Mouse (Mus musculus) forebrain, embryonic 12.5 days (tissue): ENCODE results near the gene Klhdc2. TPM values are rescaled to one million over a fixed set of nuclear protein-coding genes. Genes with fewer than 3 reads are reported as not detected.

Experiments
- ATAC-seq: fragments of 200-750 bp; cut with Nextera tagmentation; 2 replicates; pipeline ENCODE4 v1.8.0; 2017; ENCODE audit warnings: moderate TSS enrichment; ENCODE audit not compliant: low FRiP score
- H3K27ac ChIP-seq: fragments of 300-500 bp; sonication (generic); 2 replicates; pipeline ENCODE4 v1.5.1; 2016; ENCODE audit warnings: mild to moderate bottlenecking
- H3K27me3 ChIP-seq: fragments of 300-500 bp; sonication (generic); 2 replicates; pipeline ENCODE4 v1.6.1; 2016; ENCODE audit warnings: mild to moderate bottlenecking
- H3K36me3 ChIP-seq: fragments of 300-500 bp; sonication (generic); replicated peaks from 2 replicates; pipeline ENCODE4 v1.6.1; 2016; ENCODE audit warnings: mild to moderate bottlenecking
- H3K4me1 ChIP-seq: fragments of 300-500 bp; sonication (generic); 2 replicates; pipeline ENCODE4 v1.6.1; 2016
- H3K4me2 ChIP-seq: fragments of 300-500 bp; sonication (generic); 2 replicates; pipeline ENCODE4 v1.6.1; 2016; ENCODE audit warnings: mild to moderate bottlenecking, moderate library complexity
- H3K4me3 ChIP-seq: fragments of 300-500 bp; sonication (generic); replicated peaks from 2 replicates; pipeline ENCODE4 v1.5.1; 2016; ENCODE audit warnings: mild to moderate bottlenecking
- H3K9ac ChIP-seq: fragments of 300-500 bp; sonication (generic); 2 replicates; pipeline ENCODE4 v1.6.1; 2016; ENCODE audit warnings: mild to moderate bottlenecking
- H3K9me3 ChIP-seq: fragments of 300-500 bp; sonication (generic); 2 replicates; pipeline ENCODE4 v1.6.1; 2016
- WGBS: fragments of 180-500 bp; shearing (Covaris S2); methylation state at CpG from one replicate; pipeline ENCODE4 v1.1.7; 2016; 5-methylcytosine and 5-hydroxymethylcytosine counted together
- polyA plus RNA-seq: library from polyadenylated mRNA; unstranded; fragments of >200 nt; fragmentation: Nextera tagmentation; extraction: Ambion mirVana; gene quantifications from 2 replicates; pipeline ENCODE4 v1.2.1, GENCODE M21; 2016

Gene Klhdc2
- polyA plus RNA-seq: 243 and 245 TPM in 2 replicates

DNA sequence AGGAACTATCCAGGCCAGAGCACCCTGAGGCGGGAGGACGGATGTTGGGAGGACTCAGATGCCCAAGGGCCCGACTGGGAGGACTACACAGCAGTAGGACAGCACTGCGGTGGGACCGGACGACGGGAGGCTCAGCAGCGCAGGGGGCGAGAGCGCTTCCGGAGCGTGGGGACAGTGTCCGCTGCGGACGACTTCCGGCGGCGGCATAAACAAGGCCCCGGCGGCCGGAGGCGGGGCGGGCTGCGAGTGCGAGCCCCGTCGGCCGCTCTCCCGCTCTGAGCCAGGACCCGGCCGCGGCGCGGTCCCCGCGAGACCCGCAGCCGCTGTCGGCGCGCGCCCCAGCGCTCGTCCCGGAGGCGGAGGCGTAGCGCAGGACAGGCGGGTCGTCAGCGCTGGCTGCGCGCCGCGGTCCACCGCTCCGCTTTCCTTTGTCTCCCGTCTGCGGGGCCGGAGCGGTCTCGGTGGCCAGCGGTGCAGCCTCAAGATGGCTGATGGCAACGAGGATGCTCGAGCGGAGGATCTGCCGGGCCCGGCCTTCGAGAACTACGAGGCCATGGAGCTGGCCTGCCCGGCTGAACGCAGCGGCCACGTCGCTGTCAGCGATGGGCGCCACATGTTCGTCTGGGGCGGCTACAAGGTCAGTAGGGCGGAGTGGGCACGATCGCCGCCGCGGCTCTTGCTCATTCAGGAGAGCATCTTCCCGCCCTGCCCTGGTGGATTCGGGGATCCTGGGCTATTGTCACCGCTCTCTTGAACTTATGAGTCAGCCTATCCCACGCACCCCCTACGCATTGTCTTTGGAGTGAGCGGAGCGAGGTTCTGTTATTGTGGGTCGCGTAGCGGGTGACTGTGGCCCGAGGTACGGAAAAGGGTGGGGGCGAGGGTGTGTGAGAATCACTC is at the start of gene Klhdc2:
Gene Klhdc2, plus strand, starts transcription at position 171 of the 900 bp plus-strand sequence.
- H3K36me3 ChIP-seq: peaks cover 16% of the 10 kb centered on the region
- under 1% methylated on average over 86 of the region's 98 CpGs for WGBS
- H3K4me2 ChIP-seq: peak within 1 kb of the TSS; percentile 79
- H3K9me3 ChIP-seq: no peaks in the 10 kb centered on the region
- peaks cover 24% of the 10 kb centered on the region for H3K4me1 ChIP-seq
- H3K27ac ChIP-seq: peak within 1 kb of the TSS; percentile 97
- peak within 1 kb of the TSS; percentile 98 for H3K4me3 ChIP-seq
- ATAC-seq: peak; percentile 97
- peak within 1 kb of the TSS; percentile 99 for H3K9ac ChIP-seq
- no peaks in the 10 kb centered on the region for H3K27me3 ChIP-seq

DNA sequence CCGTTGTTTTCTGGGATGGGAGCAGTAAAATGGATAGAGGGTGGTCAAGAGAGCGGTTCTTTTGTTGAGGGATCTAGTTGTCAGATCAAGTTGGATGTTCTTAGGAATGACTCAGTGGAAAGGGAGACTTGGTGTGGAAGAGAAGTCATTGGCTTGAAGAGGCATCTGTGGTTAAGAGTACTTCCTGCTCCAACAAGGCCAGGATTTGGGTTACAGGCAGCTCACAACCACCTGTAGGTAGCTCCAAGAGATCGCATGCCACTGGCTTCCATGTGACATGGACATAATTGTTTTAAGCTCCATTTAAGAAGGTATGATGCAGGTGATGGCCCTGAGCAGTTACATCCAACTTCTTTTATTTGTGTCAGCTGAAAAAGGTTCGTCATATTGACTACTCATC is 46.7 kb upstream of the Klhdc2 start:
- Histone ChIP-seq H3K4me1 (no peaks in the 10 kb centered on the region), H3K9ac (no peak overlapping the region), H3K36me3 (no peaks in the 10 kb centered on the region), H3K27me3 (no peaks in the 10 kb centered on the region), H3K27ac (no peak overlapping the region), H3K4me2 (no peak overlapping the region), H3K4me3 (no peak overlapping the region), H3K9me3 (no peaks in the 10 kb centered on the region)
- 88% methylated on average over 4 of the region's 4 CpGs for WGBS
- no peak for ATAC-seq

DNA sequence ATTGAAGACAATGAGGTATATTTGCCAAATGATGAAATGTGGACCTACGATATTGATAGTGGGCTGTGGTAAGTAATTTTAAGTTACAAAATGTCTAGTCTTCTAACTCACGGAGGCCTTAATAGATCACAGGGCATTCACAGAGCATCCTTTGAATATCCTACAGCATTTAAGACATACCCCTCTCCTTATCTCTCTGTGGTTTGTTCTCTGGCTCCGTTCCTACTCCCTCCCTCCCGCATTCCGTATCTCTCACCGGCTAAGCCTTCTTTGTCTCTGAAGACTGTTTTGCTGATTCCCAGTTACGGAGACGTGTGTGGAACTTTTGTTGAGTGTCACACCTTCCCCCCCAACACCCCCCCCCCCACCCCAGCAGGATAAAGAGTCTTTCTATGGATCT is 45.7 kb upstream of the Klhdc2 start:
- Histone ChIP-seq H3K4me2 (no peak overlapping the region), H3K36me3 (no peaks in the 10 kb centered on the region), H3K27ac (no peak overlapping the region), H3K9ac (no peak overlapping the region), H3K4me3 (no peak overlapping the region), H3K9me3 (no peaks in the 10 kb centered on the region), H3K27me3 (no peaks in the 10 kb centered on the region), H3K4me1 (no peaks in the 10 kb centered on the region)
- whole genome bisulfite sequencing: 81% methylated on average over 8 of the region's 8 CpGs
- no peak for ATAC-seq

DNA sequence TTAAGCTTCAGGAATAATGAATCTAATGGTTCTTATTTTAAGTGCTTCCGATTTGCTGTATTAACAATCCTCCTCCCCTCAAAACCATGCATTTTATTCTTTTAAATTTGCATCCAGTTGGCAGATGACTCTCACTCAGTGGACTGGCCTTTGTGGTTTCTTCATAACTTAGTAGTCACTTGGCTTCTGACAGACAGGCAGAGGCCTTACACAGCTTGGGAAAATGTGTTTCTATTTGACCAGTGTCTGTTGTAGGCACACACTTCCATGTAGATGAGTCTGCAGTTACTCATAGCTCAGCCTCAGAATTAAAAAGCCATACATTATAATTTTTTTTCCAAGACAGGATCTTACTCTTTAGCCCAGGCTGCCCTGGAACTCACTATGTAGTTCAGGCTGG is 42.7 kb upstream of the Klhdc2 start:
- Histone ChIP-seq H3K27ac (no peak overlapping the region), H3K4me1 (no peaks in the 10 kb centered on the region), H3K9me3 (no peaks in the 10 kb centered on the region), H3K36me3 (no peaks in the 10 kb centered on the region), H3K4me2 (no peak overlapping the region), H3K4me3 (no peak overlapping the region), H3K27me3 (no peaks in the 10 kb centered on the region), H3K9ac (no peak overlapping the region)
- no peak for ATAC-seq
- WGBS: 94% methylated on average over 1 of the region's 1 CpGs

DNA sequence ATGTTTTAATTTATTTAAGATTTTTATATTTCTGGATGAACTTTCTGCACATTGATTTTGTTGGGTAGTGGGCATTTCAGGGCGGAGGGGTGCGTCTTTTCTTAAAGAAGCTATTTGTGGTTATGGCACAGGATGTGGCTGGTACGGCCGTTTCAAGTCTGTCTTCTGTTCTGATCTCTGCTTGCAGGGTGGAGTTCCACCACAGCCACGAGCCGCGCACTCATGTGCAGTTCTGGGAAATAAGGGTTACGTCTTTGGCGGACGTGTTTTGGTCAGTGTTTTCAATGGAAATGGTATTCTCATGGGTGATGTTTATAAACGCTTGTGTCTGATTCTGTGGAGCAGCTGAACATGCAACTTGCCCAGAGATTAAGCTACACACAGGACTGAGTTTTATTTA is 38.6 kb upstream of the Klhdc2 start:
- Histone ChIP-seq H3K27me3 (no peaks in the 10 kb centered on the region), H3K27ac (no peak overlapping the region), H3K4me3 (no peak overlapping the region), H3K36me3 (no peaks in the 10 kb centered on the region), H3K9ac (no peak overlapping the region), H3K9me3 (no peaks in the 10 kb centered on the region), H3K4me2 (no peak overlapping the region), H3K4me1 (no peaks in the 10 kb centered on the region)
- 86% methylated on average over 11 of the region's 11 CpGs for WGBS
- ATAC-seq: no peak

DNA sequence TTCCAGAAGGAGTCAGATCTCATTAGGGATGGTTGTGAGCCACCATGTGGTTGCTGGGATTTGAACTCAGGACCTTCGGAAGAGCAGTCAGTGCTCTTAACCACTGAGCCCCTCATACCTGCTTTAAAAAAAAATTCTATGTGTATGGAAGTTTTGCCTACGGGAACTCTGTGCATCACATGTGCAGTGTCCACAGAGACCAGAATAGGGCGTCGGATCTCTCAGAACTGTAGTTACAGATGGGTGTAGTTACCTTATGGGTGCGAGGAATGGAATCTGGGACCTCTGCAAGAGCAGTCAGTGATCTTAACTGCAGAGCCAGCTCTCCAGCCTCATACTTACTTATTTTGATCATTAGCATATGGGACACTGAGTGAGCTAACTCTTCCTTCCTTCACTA is 34.2 kb upstream of the Klhdc2 start:
- no peak overlapping the region for H3K4me2 ChIP-seq
- no peaks in the 10 kb centered on the region for H3K4me1 ChIP-seq
- H3K27me3 ChIP-seq: no peaks in the 10 kb centered on the region
- ATAC-seq: no peak
- no peak overlapping the region for H3K27ac ChIP-seq
- no peak overlapping the region for H3K9ac ChIP-seq
- no peaks in the 10 kb centered on the region for H3K36me3 ChIP-seq
- WGBS: 94% methylated on average over 5 of the region's 5 CpGs
- H3K4me3 ChIP-seq: no peak overlapping the region
- H3K9me3 ChIP-seq: no peaks in the 10 kb centered on the region

DNA sequence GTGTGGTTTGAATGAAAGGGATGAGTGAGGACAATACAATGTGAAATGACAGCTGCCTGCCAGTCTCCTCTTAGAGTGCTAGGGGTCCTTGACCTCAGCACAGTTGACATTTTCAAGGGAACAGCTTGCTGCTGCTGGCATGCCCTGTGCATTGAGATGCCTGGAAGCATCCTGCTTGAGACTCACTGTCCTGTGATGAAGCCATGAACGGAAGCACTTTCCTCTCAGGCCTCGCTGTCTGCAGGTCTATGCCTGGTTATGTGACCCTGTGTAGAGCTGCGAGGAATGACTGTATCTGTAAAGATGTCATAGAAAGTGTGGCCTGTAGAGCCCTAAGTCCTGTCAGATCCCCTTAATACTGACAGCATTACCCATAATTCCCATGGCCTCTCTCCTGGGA is 31.4 kb upstream of the Klhdc2 start:
- Histone ChIP-seq H3K4me3 (no peak overlapping the region), H3K4me1 (no peaks in the 10 kb centered on the region), H3K27ac (no peak overlapping the region), H3K36me3 (no peaks in the 10 kb centered on the region), H3K9me3 (no peaks in the 10 kb centered on the region), H3K4me2 (no peak overlapping the region), H3K27me3 (no peaks in the 10 kb centered on the region), H3K9ac (no peak overlapping the region)
- no peak for ATAC-seq
- WGBS: 92% methylated on average over 3 of the region's 3 CpGs

DNA sequence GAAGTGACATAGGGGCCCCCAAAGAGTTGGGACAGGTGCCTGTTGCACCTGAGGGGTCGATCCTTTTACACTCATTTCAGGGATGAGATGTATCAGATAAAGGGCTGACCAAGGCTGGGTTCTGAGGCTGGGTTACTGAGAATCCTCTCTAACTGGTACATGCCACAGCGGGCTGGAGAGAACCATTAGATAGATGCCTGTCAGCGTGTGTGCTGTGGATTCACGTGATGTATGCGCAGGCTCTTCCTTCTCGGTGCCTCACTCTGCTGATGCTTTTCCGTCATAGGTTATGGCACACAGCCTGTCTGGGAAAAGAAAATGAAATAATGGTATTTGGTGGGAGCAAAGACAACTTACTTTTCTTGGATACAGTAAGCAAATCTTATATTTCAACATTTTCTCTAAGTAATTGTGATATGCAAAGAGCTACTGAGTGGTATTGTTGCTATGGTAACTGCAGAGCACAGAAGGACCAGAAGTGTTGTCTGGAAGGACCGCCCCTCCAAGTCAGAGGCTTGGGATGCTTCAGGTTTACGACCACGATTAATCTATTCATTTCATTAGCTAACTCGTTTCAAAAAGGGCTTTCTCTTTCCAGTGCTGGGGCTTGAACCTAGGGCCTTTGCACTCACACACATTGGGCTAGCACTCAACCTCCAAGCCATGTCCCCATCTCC is 28.4 kb upstream of the Klhdc2 start:
- Histone ChIP-seq H3K27ac (no peak overlapping the region), H3K4me3 (no peak overlapping the region), H3K4me1 (no peaks in the 10 kb centered on the region), H3K9ac (no peak overlapping the region), H3K4me2 (no peak overlapping the region), H3K27me3 (no peaks in the 10 kb centered on the region), H3K9me3 (no peaks in the 10 kb centered on the region), H3K36me3 (no peaks in the 10 kb centered on the region)
- no peak for ATAC-seq
- WGBS: 76% methylated on average over 11 of the region's 11 CpGs

DNA sequence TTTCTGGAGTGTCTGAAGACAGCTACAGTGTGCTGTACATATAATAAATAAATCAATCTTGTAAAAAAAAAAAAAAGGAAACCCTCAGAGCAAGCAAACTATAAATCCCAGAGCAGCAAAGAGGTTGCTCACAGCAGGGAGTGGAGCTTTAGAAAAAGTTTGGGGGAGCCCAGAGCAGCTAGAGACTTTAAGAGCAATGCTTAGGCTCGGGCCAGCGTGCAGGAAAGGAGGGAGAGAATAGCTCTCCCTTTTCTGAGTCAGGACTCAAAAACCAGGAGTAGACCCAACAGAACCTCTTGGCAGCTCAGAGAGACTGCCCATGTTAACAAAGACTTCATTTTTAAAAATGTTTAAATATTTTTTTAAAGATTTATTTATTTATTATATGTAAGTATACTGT is 27.5 kb upstream of the Klhdc2 start:
- Histone ChIP-seq H3K36me3 (no peaks in the 10 kb centered on the region), H3K27me3 (no peaks in the 10 kb centered on the region), H3K9ac (no peak overlapping the region), H3K27ac (no peak overlapping the region), H3K4me2 (no peak overlapping the region), H3K9me3 (no peaks in the 10 kb centered on the region), H3K4me3 (no peak overlapping the region), H3K4me1 (no peaks in the 10 kb centered on the region)
- WGBS: 72% methylated on average over 2 of the region's 2 CpGs
- no peak for ATAC-seq

DNA sequence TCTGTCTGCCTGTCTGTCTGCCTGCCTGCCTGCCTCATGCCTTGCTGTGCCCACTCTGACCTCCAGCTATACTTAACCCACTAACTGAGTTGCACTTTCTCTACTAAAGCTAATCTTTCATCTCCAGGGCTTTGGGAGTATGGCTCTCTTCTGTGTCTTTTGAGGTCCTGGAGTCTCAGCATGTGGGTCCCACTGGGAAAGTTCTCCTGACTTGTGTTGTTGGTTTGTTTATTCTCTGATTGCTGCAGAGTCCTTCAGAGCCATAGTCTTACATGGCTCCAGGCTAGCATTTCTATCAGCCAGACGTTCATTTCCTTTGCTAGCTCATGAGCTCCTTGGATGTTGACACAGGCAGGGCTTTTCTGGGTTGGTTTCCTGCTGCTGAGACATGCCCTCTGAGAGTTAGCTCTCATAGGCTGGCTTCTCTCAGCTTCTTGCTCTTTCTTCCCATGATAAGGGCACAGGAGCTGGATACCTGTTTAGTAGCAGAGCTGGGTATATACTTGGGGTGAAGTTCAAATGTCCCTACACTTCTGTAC is 16.5 kb upstream of the Klhdc2 start:
- no peak overlapping the region for H3K9ac ChIP-seq
- no peaks in the 10 kb centered on the region for H3K9me3 ChIP-seq
- H3K4me2 ChIP-seq: no peak overlapping the region
- H3K4me1 ChIP-seq: no peaks in the 10 kb centered on the region
- no peak overlapping the region for H3K4me3 ChIP-seq
- 59% methylated on average over 1 of the region's 1 CpGs for WGBS
- no peak overlapping the region for H3K27ac ChIP-seq
- H3K36me3 ChIP-seq: no peaks in the 10 kb centered on the region
- no peak for ATAC-seq
- H3K27me3 ChIP-seq: no peaks in the 10 kb centered on the region

DNA sequence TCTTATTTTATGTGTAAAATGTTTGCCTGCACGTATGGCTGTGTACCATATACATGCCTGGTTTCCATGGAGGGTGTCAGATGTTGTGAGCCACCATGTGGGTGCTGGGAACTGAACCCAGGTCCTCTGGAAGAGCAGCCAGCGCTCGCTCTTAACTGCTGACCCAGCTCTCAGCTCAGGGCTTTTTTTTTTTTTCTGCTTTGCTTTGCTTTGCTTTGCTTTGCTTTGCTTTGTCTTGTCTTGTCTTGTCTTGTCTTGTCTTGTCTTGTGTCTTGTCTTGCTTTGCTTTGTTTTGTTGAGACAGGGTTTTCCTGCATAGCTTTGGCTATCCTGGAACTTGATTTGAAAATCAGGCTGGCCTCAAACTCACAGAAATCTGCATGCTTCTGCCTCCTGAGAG is 15.6 kb upstream of the Klhdc2 start:
- Histone ChIP-seq H3K27ac (no peak overlapping the region), H3K9me3 (no peaks in the 10 kb centered on the region), H3K4me3 (no peak overlapping the region), H3K9ac (no peak overlapping the region), H3K36me3 (no peaks in the 10 kb centered on the region), H3K4me2 (no peak overlapping the region), H3K27me3 (no peaks in the 10 kb centered on the region), H3K4me1 (no peaks in the 10 kb centered on the region)
- ATAC-seq: no peak
- WGBS: 90% methylated on average over 3 of the region's 3 CpGs

DNA sequence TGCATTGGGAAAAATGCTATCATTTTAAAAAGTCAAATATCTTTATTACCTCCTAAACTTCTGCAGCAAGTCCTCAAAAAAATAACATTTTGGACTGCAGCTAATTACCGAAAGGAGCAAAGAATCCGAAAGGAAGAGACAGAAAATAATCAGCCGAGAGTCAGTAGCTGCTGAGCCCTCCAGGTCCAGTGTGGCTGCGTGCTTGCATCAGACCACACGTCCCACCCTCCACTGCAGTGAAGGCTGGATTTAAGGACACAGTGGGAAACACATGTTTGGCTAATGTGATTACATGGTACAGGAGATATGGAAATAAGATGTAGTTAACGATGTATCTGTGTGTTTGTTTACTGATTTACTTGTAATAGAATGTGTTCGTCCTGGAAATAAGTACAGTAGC is 13.3 kb upstream of the Klhdc2 start:
- no peaks in the 10 kb centered on the region for H3K27me3 ChIP-seq
- no peak for ATAC-seq
- H3K4me2 ChIP-seq: no peak overlapping the region
- no peak overlapping the region for H3K9ac ChIP-seq
- WGBS: 83% methylated on average over 7 of the region's 7 CpGs
- H3K4me1 ChIP-seq: no peaks in the 10 kb centered on the region
- no peaks in the 10 kb centered on the region for H3K9me3 ChIP-seq
- no peaks in the 10 kb centered on the region for H3K36me3 ChIP-seq
- H3K27ac ChIP-seq: no peak overlapping the region
- H3K4me3 ChIP-seq: no peak overlapping the region
